In genomic region chr9:40452208-40452607, GRCm38 (mm10) we compare ENCODE assay signal across 14 mouse cellular contexts.
DNase-seq lines count a peak whose midpoint lies in the region; ATAC-seq and TF ChIP-seq lines count a peak whose summit lies in the region.
"Had no signal": no experiment of that assay in that cellular context is flagged by ENCODE, and none has a peak within 500 bp of the region (broad histone marks: within the 10 kb centered on the region; RNA-seq: fewer than 3 reads in every experiment).

No protein-coding gene starts in this region.

- ATAC-seq in heart, postnatal 0 days (ENCODE audit: insufficient read depth, low read depth), result no peak
- ATAC-seq in midbrain, postnatal 0 days (ENCODE audit: low FRiP score), result no peak
- no peak for ATAC-seq in midbrain, embryonic 15.5 days (replicated peaks)
- ATAC-seq in neural tube, embryonic 15.5 days (ENCODE audit: low FRiP score), result no peak

- H3K36me3 ChIP-seq in heart, postnatal 0 days (replicated peaks; ENCODE audit: control insufficient read depth, insufficient read depth, low read length), result no peaks in the 10 kb centered on the region
- H3K36me3 ChIP-seq in midbrain, postnatal 0 days (ENCODE audit: insufficient read depth, low read length), result no peaks in the 10 kb centered on the region
- no peaks in the 10 kb centered on the region for H3K36me3 ChIP-seq in midbrain, embryonic 15.5 days (replicated peaks)
- no peaks in the 10 kb centered on the region for H3K36me3 ChIP-seq in neural tube, embryonic 15.5 days
- H3K36me3 ChIP-seq: embryonic facial prominence, embryonic 13.5 days; heart, embryonic 15.5 days; limb, embryonic 12.5 days had no signal

- no peak overlapping the region for H3K27ac ChIP-seq in heart, postnatal 0 days (ENCODE audit: low read depth)
- no peak overlapping the region for H3K27ac ChIP-seq in midbrain, postnatal 0 days (ENCODE audit: low read depth, low read length)
- no peak overlapping the region for H3K27ac ChIP-seq in midbrain, embryonic 15.5 days
- H3K27ac ChIP-seq in neural tube, embryonic 15.5 days (replicated peaks), result no peak overlapping the region
- H3K27ac ChIP-seq: embryonic facial prominence, embryonic 13.5 days; heart, embryonic 15.5 days; limb, embryonic 12.5 days had no signal

- no peak overlapping the region for H3K4me3 ChIP-seq in heart, postnatal 0 days (ENCODE audit: low read depth, low read length)
- no peak overlapping the region for H3K4me3 ChIP-seq in midbrain, postnatal 0 days (ENCODE audit: low read depth, low read length)
- H3K4me3 ChIP-seq in midbrain, embryonic 15.5 days, result no peak overlapping the region
- no peak overlapping the region for H3K4me3 ChIP-seq in neural tube, embryonic 15.5 days (replicated peaks)
- H3K4me3 ChIP-seq: embryonic facial prominence, embryonic 13.5 days; heart, embryonic 15.5 days; limb, embryonic 12.5 days had no signal

- WGBS in heart, postnatal 0 days, result 48% methylated on average over 5 of the region's 5 CpGs
- 63% methylated on average over 5 of the region's 5 CpGs for WGBS in midbrain, postnatal 0 days
- WGBS in midbrain, embryonic 15.5 days, result 67% methylated on average over 5 of the region's 5 CpGs
- WGBS in neural tube, embryonic 15.5 days, result 73% methylated on average over 5 of the region's 5 CpGs

- no peak overlapping the region for H3K4me2 ChIP-seq in heart, postnatal 0 days (ENCODE audit: low read depth, low read length)
- no peak overlapping the region for H3K4me2 ChIP-seq in midbrain, postnatal 0 days (ENCODE audit: low read depth, low read length, poor library complexity, severe bottlenecking)
- no peak overlapping the region for H3K4me2 ChIP-seq in midbrain, embryonic 15.5 days
- no peak overlapping the region for H3K4me2 ChIP-seq in neural tube, embryonic 15.5 days
- H3K4me2 ChIP-seq: limb, embryonic 12.5 days; midbrain, embryonic 11.5 days had no signal

- intact Hi-C loops in heart, postnatal 25 days (cut with DNase I), result loop anchor here (5.0 kb wide), 1 partner anchor 130 kb away; no protein-coding TSS in a partner anchor

- DNase-seq in cerebellum, adult 9-11 months, result peak; percentile 36
- DNase-seq in cerebellum, postnatal 4 days (ENCODE audit: low spot score in 2 of 2), result no peak
- DNase-seq in heart, postnatal 0 days (ENCODE audit: low spot score), result peak; percentile 27
- no peak for DNase-seq in heart, postnatal 25 days (ENCODE audit: low spot score)
- DNase-seq in midbrain, postnatal 0 days (ENCODE audit: low spot score), result no peak
- no peak for DNase-seq in frontal cortex, adult 2 months (ENCODE audit: extremely low spot score in 1 of 2, low spot score in 1 of 2)
- DNase-seq: kidney, adult 11 months; right cerebral cortex, postnatal 4 days had no signal

- TF ChIP-seq EP300 in heart, postnatal 0 days (IDR thresholded peaks at IDR 0.05; ENCODE audit: low read depth), result no peak

- no peaks in the 10 kb centered on the region for H3K9me3 ChIP-seq in heart, postnatal 0 days (replicated peaks; ENCODE audit: control insufficient read depth, low read length)
- no peaks in the 10 kb centered on the region for H3K9me3 ChIP-seq in midbrain, postnatal 0 days (ENCODE audit: low read length)
- no peaks in the 10 kb centered on the region for H3K9me3 ChIP-seq in midbrain, embryonic 15.5 days
- H3K9me3 ChIP-seq in neural tube, embryonic 15.5 days (replicated peaks), result no peaks in the 10 kb centered on the region
- H3K9me3 ChIP-seq: embryonic facial prominence, embryonic 13.5 days; heart, embryonic 15.5 days; limb, embryonic 12.5 days had no signal

- no peak overlapping the region for H3K9ac ChIP-seq in heart, postnatal 0 days (replicated peaks; ENCODE audit: low read depth, low read length)
- no peak overlapping the region for H3K9ac ChIP-seq in midbrain, postnatal 0 days (replicated peaks; ENCODE audit: low read length, poor library complexity, severe bottlenecking)
- no peak overlapping the region for H3K9ac ChIP-seq in midbrain, embryonic 15.5 days
- H3K9ac ChIP-seq in neural tube, embryonic 15.5 days (replicated peaks), result no peak overlapping the region
- H3K9ac ChIP-seq: embryonic facial prominence, embryonic 13.5 days; heart, embryonic 15.5 days; limb, embryonic 12.5 days had no signal

- H3K27me3 ChIP-seq in heart, postnatal 0 days (ENCODE audit: control insufficient read depth, insufficient read depth, low read length), result no peaks in the 10 kb centered on the region
- H3K27me3 ChIP-seq in midbrain, postnatal 0 days (ENCODE audit: insufficient read depth, low read length), result no peaks in the 10 kb centered on the region
- H3K27me3 ChIP-seq in midbrain, embryonic 15.5 days (replicated peaks), result peaks cover 4% of the 10 kb centered on the region; the same call in 1 of the 2 replicates
- peaks cover 10% of the 10 kb centered on the region; the same call in 1 of the 2 replicates for H3K27me3 ChIP-seq in neural tube, embryonic 15.5 days (replicated peaks)
- H3K27me3 ChIP-seq: heart, embryonic 15.5 days had no signal

- TF ChIP-seq CTCF in heart, postnatal 0 days (IDR thresholded peaks at IDR 0.05; ENCODE audit: low read depth), result peak; percentile 57
- peak; percentile 66 for TF ChIP-seq CTCF in midbrain, postnatal 0 days (IDR thresholded peaks at IDR 0.05)

- 0 out of 2 replicates have a peak, but pooled peaks cover 10% of the 10 kb centered on the region for H3K4me1 ChIP-seq in heart, postnatal 0 days (ENCODE audit: control insufficient read depth, insufficient read depth)
- no peaks in the 10 kb centered on the region for H3K4me1 ChIP-seq in midbrain, postnatal 0 days (ENCODE audit: insufficient read depth, low read length)
- peaks cover 20% of the 10 kb centered on the region for H3K4me1 ChIP-seq in midbrain, embryonic 15.5 days
- peaks cover 21% of the 10 kb centered on the region for H3K4me1 ChIP-seq in neural tube, embryonic 15.5 days
- H3K4me1 ChIP-seq: limb, embryonic 12.5 days had no signal

Comparison
In these comparisons a context has a peak if more than half of its experiments do, and no peak if none do; other contexts are left out.
1. DNase-seq: peak in cerebellum, adult 9-11 months (single experiment) and heart, postnatal 0 days (single experiment); none in cerebellum, postnatal 4 days (0 of 2), heart, postnatal 25 days (single experiment), midbrain, postnatal 0 days (single experiment) and frontal cortex, adult 2 months (0 of 2).